Mouse (Mus musculus) cerebellum, adult 2 months (tissue): ENCODE measurements around the gene Srrm3. TPM values are rescaled to one million over a fixed set of nuclear protein-coding genes. Genes with fewer than 3 reads are reported as not detected.

Source experiments
- DNase-seq, 2 experiments: peaks; one replicate each; pipeline ENCODE4 v3.0.0; 2021
- H3K27ac ChIP-seq: fragments of 200-500 bp; 2 replicates; pipeline ENCODE4 v1.5.1; 2012; ENCODE audit warnings: low read length, control low read depth, inconsistent platforms; ENCODE audit not compliant: insufficient read depth
- H3K27me3 ChIP-seq: fragments of 200-500 bp; 2 replicates; pipeline ENCODE4 v1.6.1; 2012; ENCODE audit warnings: inconsistent platforms, mild to moderate bottlenecking, low read length, moderate library complexity; ENCODE audit not compliant: control insufficient read depth, insufficient read depth
- H3K4me1 ChIP-seq: fragments of 200-500 bp; 2 replicates; pipeline ENCODE4 v1.6.1; 2011; ENCODE audit warnings: low read length; ENCODE audit not compliant: control insufficient read depth, insufficient read depth
- H3K4me3 ChIP-seq: fragments of 200-500 bp; replicated peaks from 2 replicates; pipeline ENCODE3; 2011; ENCODE audit warnings: mild to moderate bottlenecking, low read depth, low read length, control low read depth; ENCODE audit not compliant: insufficient read depth
- CTCF ChIP-seq: fragments of 200-500 bp; IDR thresholded peaks from 2 replicates; pipeline ENCODE4 v1.5.1; 2011; ENCODE audit warnings: low read depth, mild to moderate bottlenecking, control low read depth, low read length, moderate library complexity, borderline replicate concordance; ENCODE audit not compliant: insufficient read depth
- POLR2A ChIP-seq: fragments of 200-500 bp; IDR thresholded peaks from 2 replicates; pipeline ENCODE4 v1.6.1; 2011; ENCODE audit warnings: low read length, control low read depth, borderline replicate concordance; ENCODE audit not compliant: insufficient read depth
- WGBS: fragments of 180-500 bp; shearing (Covaris S2); methylation state at CpG from one replicate; pipeline ENCODE4 v1.1.7; 2018; 5-methylcytosine and 5-hydroxymethylcytosine counted together
- polyA plus RNA-seq: library from polyadenylated mRNA; depleted of rRNA; stranded (reverse); fragments of >200 nt; gene quantifications from 2 replicates; pipeline ENCODE4 v1.2.3, GENCODE M21; 2012

The Srrm3 gene
- polyA plus RNA-seq, 1 experiment: 123 TPM

- Histone ChIP-seq H3K4me1 (peaks cover 8% of the 10 kb centered on the region), H3K27ac (peak overlapping the region; percentile 85), H3K4me3 (peak overlapping the region; percentile 60), H3K27me3 (no peaks in the 10 kb centered on the region)
- DNase-seq: peak; percentile 99
- TF ChIP-seq POLR2A: peak; percentile 99
- TF ChIP-seq CTCF: peak; percentile 98
- under 1% methylated on average over 30 of the region's 30 CpGs for WGBS
Measured at GRCm38 (mm10) chr5:135903551-135904151, 97.0 kb downstream of the Srrm3 start.

GRCm38 (mm10) chr5:135904259-135904658, 97.6 kb downstream of the Srrm3 start:
- DNase-seq: no peak
- Histone ChIP-seq H3K27me3 (no peaks in the 10 kb centered on the region), H3K4me1 (peaks cover 9% of the 10 kb centered on the region), H3K27ac (no peak overlapping the region), H3K4me3 (no peak overlapping the region)
- 61% methylated on average over 5 of the region's 5 CpGs for WGBS
- TF ChIP-seq POLR2A: no peak
- TF ChIP-seq CTCF: no peak

GRCm38 (mm10) chr5:135905320-135906225, 98.9 kb downstream of the Srrm3 start:
- peaks cover 15% of the 10 kb centered on the region for H3K4me1 ChIP-seq
- TF ChIP-seq CTCF: no peak
- no peak for TF ChIP-seq POLR2A
- H3K27me3 ChIP-seq: no peaks in the 10 kb centered on the region
- H3K27ac ChIP-seq: no peak overlapping the region
- DNase-seq: peak in 1 of 2 experiments; percentile 13
- 58% methylated on average over 8 of the region's 8 CpGs for WGBS
- no peak overlapping the region for H3K4me3 ChIP-seq

GRCm38 (mm10) chr5:135906846-135907245, 100.2 kb downstream of the Srrm3 start:
- H3K4me1 ChIP-seq: peaks cover 28% of the 10 kb centered on the region
- H3K27ac ChIP-seq: peak overlapping the region; percentile 37; the same call in 1 of the 2 replicates
- DNase-seq: peak in 1 of 2 experiments; percentile 10
- H3K4me3 ChIP-seq: no peak overlapping the region
- TF ChIP-seq POLR2A: no peak
- no peak for TF ChIP-seq CTCF
- no peaks in the 10 kb centered on the region for H3K27me3 ChIP-seq
- 77% methylated on average over 4 of the region's 4 CpGs for WGBS

GRCm38 (mm10) chr5:135907256-135907655, 100.6 kb downstream of the Srrm3 start:
- H3K27ac ChIP-seq: peak overlapping the region; percentile 37; the same call in 1 of the 2 replicates

GRCm38 (mm10) chr5:135908185-135908584, 101.5 kb downstream of the Srrm3 start:
- Histone ChIP-seq H3K27ac (no peak overlapping the region), H3K27me3 (no peaks in the 10 kb centered on the region), H3K4me3 (no peak overlapping the region), H3K4me1 (peaks cover 33% of the 10 kb centered on the region)
- TF ChIP-seq CTCF (no peak), POLR2A (no peak)
- DNase-seq: peak in 1 of 2 experiments; percentile 12
- 64% methylated on average over 12 of the region's 12 CpGs for WGBS

More at GRCm38 (mm10) chr5:135907256-135907655, 100.6 kb downstream of the Srrm3 start:
- WGBS: 30% methylated on average over 13 of the region's 13 CpGs
- peak in 1 of 2 experiments; percentile 33 for DNase-seq
- H3K4me1 ChIP-seq: peaks cover 29% of the 10 kb centered on the region
- TF ChIP-seq POLR2A: no peak
- TF ChIP-seq CTCF: no peak
- H3K4me3 ChIP-seq: no peak overlapping the region
- H3K27me3 ChIP-seq: no peaks in the 10 kb centered on the region

- 85% methylated on average over 16 of the region's 16 CpGs for WGBS
- H3K4me3 ChIP-seq: no peak overlapping the region
- no peak overlapping the region for H3K27ac ChIP-seq
- DNase-seq: peak in 1 of 2 experiments; percentile 9
- TF ChIP-seq CTCF (no peak), POLR2A (no peak)
- no peaks in the 10 kb centered on the region for H3K27me3 ChIP-seq
- peaks cover 40% of the 10 kb centered on the region for H3K4me1 ChIP-seq
Measured at GRCm38 (mm10) chr5:135908989-135909388, 102.3 kb downstream of the Srrm3 start.
